Mouse (Mus musculus): ENCODE measurements around the gene Foxp1. TPM values are rescaled to one million over a fixed set of nuclear protein-coding genes. Genes with fewer than 3 reads are reported as not detected.

Foxp1 gene
- polyA plus RNA-seq, 1 experiment from 2014 or later, result 99.3 TPM

GRCm38 (mm10) chr6:99251222-99251621 is 271.3 kb downstream of the Foxp1 start:
- H3K36me3 ChIP-seq, result no peaks in the 10 kb centered on the region
- no peak overlapping the region for H3K4me3 ChIP-seq
- 76% methylated on average over 3 of the region's 3 CpGs for WGBS
- no peak for DNase-seq (ENCODE audit: low spot score)
- H3K27ac ChIP-seq, result peak overlapping the region; percentile 60
- H3K4me1 ChIP-seq, result peaks cover 21% of the 10 kb centered on the region
- no peaks in the 10 kb centered on the region for H3K9me3 ChIP-seq
- H3K27me3 ChIP-seq (ENCODE audit: insufficient read depth, poor library complexity, severe bottlenecking), result no peaks in the 10 kb centered on the region

GRCm38 (mm10) chr6:99249496-99250030 is 273.0 kb downstream of the Foxp1 start:
- Histone ChIP-seq H3K27ac (no peak overlapping the region), H3K4me3 (no peak overlapping the region), H3K9me3 (no peaks in the 10 kb centered on the region), H3K36me3 (no peaks in the 10 kb centered on the region), H3K4me1 (peaks cover 21% of the 10 kb centered on the region), H3K27me3 (ENCODE audit: insufficient read depth, poor library complexity, severe bottlenecking) (no peaks in the 10 kb centered on the region)
- DNase-seq (ENCODE audit: low spot score), result no peak
- WGBS, result 84% methylated on average over 5 of the region's 5 CpGs

- Histone ChIP-seq H3K4me1 (peaks cover 17% of the 10 kb centered on the region), H3K9me3 (no peaks in the 10 kb centered on the region), H3K27ac (no peak overlapping the region), H3K36me3 (no peaks in the 10 kb centered on the region), H3K4me3 (no peak overlapping the region), H3K27me3 (ENCODE audit: insufficient read depth, poor library complexity, severe bottlenecking) (no peaks in the 10 kb centered on the region)
- 85% methylated on average over 8 of the region's 8 CpGs for WGBS
- DNase-seq (ENCODE audit: low spot score), result no peak
These were observed 274.1 kb downstream of the Foxp1 start for GRCm38 (mm10) chr6:99248396-99248795.

- Histone ChIP-seq H3K4me3 (no peak overlapping the region), H3K4me1 (peaks cover 15% of the 10 kb centered on the region; the same call in 1 of the 2 replicates), H3K9me3 (no peaks in the 10 kb centered on the region), H3K27ac (no peak overlapping the region), H3K36me3 (no peaks in the 10 kb centered on the region), H3K27me3 (ENCODE audit: insufficient read depth, poor library complexity, severe bottlenecking) (no peaks in the 10 kb centered on the region)
- WGBS, result 89% methylated on average over 10 of the region's 10 CpGs
- DNase-seq (ENCODE audit: low spot score), result no peak
These were observed 280.7 kb downstream of the Foxp1 start for GRCm38 (mm10) chr6:99241625-99242395.

GRCm38 (mm10) chr6:99240764-99241163 is 281.8 kb downstream of the Foxp1 start:
- DNase-seq (ENCODE audit: low spot score), result no peak
- H3K4me3 ChIP-seq, result no peak overlapping the region
- H3K27me3 ChIP-seq (ENCODE audit: insufficient read depth, poor library complexity, severe bottlenecking), result no peaks in the 10 kb centered on the region
- H3K9me3 ChIP-seq, result no peaks in the 10 kb centered on the region
- no peaks in the 10 kb centered on the region for H3K36me3 ChIP-seq
- H3K4me1 ChIP-seq, result peaks cover 24% of the 10 kb centered on the region
- no peak overlapping the region for H3K27ac ChIP-seq

GRCm38 (mm10) chr6:99235588-99235987 is 286.9 kb downstream of the Foxp1 start:
- DNase-seq (ENCODE audit: low spot score), result no peak
- WGBS, result 65% methylated on average over 8 of the region's 8 CpGs
- Histone ChIP-seq H3K9me3 (no peaks in the 10 kb centered on the region), H3K4me1 (peaks cover 37% of the 10 kb centered on the region), H3K27ac (no peak overlapping the region), H3K4me3 (no peak overlapping the region), H3K27me3 (ENCODE audit: insufficient read depth, poor library complexity, severe bottlenecking) (no peaks in the 10 kb centered on the region), H3K36me3 (no peaks in the 10 kb centered on the region)

GRCm38 (mm10) chr6:99233411-99233810 is 289.1 kb downstream of the Foxp1 start:
- H3K4me3 ChIP-seq, result no peak overlapping the region
- DNase-seq (ENCODE audit: low spot score), result no peak
- H3K27ac ChIP-seq, result no peak overlapping the region
- H3K27me3 ChIP-seq (ENCODE audit: insufficient read depth, poor library complexity, severe bottlenecking), result no peaks in the 10 kb centered on the region
- 91% methylated on average over 10 of the region's 10 CpGs for WGBS
- H3K4me1 ChIP-seq, result peaks cover 31% of the 10 kb centered on the region
- H3K36me3 ChIP-seq, result 0 out of 2 replicates have a peak, but pooled peaks cover 10% of the 10 kb centered on the region
- no peaks in the 10 kb centered on the region for H3K9me3 ChIP-seq

- Histone ChIP-seq H3K4me1 (peaks cover 20% of the 10 kb centered on the region), H3K4me3 (no peak overlapping the region), H3K27me3 (ENCODE audit: insufficient read depth, poor library complexity, severe bottlenecking) (no peaks in the 10 kb centered on the region), H3K9me3 (no peaks in the 10 kb centered on the region), H3K36me3 (peaks cover 17% of the 10 kb centered on the region; the same call in 1 of the 2 replicates), H3K27ac (no peak overlapping the region)
- DNase-seq (ENCODE audit: low spot score), result no peak
- WGBS, result 91% methylated on average over 6 of the region's 6 CpGs
These were observed 294.1 kb downstream of the Foxp1 start for GRCm38 (mm10) chr6:99228336-99228870.

- WGBS, result 78% methylated on average over 5 of the region's 5 CpGs
- Histone ChIP-seq H3K9me3 (no peaks in the 10 kb centered on the region), H3K27me3 (ENCODE audit: insufficient read depth, poor library complexity, severe bottlenecking) (no peaks in the 10 kb centered on the region), H3K4me3 (no peak overlapping the region), H3K27ac (0 out of 2 replicates have a peak overlapping the region, but pooled peaks have one; percentile 29), H3K36me3 (0 out of 2 replicates have a peak, but pooled peaks cover 4% of the 10 kb centered on the region), H3K4me1 (peaks cover 19% of the 10 kb centered on the region)
- DNase-seq (ENCODE audit: low spot score), result no peak
These were observed 301.4 kb downstream of the Foxp1 start for GRCm38 (mm10) chr6:99221147-99221546.

- 0 out of 2 replicates have a peak, but pooled peaks cover 4% of the 10 kb centered on the region for H3K36me3 ChIP-seq
- H3K9me3 ChIP-seq, result no peaks in the 10 kb centered on the region
- 96% methylated on average over 3 of the region's 3 CpGs for WGBS
- no peak overlapping the region for H3K27ac ChIP-seq
- no peak overlapping the region for H3K4me3 ChIP-seq
- H3K4me1 ChIP-seq, result peaks cover 16% of the 10 kb centered on the region
- DNase-seq (ENCODE audit: low spot score), result no peak
- H3K27me3 ChIP-seq (ENCODE audit: insufficient read depth, poor library complexity, severe bottlenecking), result no peaks in the 10 kb centered on the region
These were observed 302.0 kb downstream of the Foxp1 start for GRCm38 (mm10) chr6:99220472-99220871.

GRCm38 (mm10) chr6:99217846-99218245 is 304.7 kb downstream of the Foxp1 start:
- Histone ChIP-seq H3K27me3 (ENCODE audit: insufficient read depth, poor library complexity, severe bottlenecking) (no peaks in the 10 kb centered on the region), H3K36me3 (peaks cover 19% of the 10 kb centered on the region), H3K4me1 (peaks cover 16% of the 10 kb centered on the region), H3K4me3 (no peak overlapping the region), H3K9me3 (no peaks in the 10 kb centered on the region), H3K27ac (no peak overlapping the region)
- DNase-seq (ENCODE audit: low spot score), result no peak
- 77% methylated on average over 2 of the region's 2 CpGs for WGBS

GRCm38 (mm10) chr6:99217155-99217554 is 305.4 kb downstream of the Foxp1 start:
- no peaks in the 10 kb centered on the region for H3K27me3 ChIP-seq (ENCODE audit: insufficient read depth, poor library complexity, severe bottlenecking)
- 84% methylated on average over 7 of the region's 7 CpGs for WGBS
- DNase-seq (ENCODE audit: low spot score), result no peak

GRCm38 (mm10) chr6:99212461-99212860 is 310.1 kb downstream of the Foxp1 start:
- no peaks in the 10 kb centered on the region for H3K9me3 ChIP-seq
- no peak overlapping the region for H3K27ac ChIP-seq
- DNase-seq (ENCODE audit: low spot score), result no peak
- 89% methylated on average over 4 of the region's 4 CpGs for WGBS
- no peaks in the 10 kb centered on the region for H3K27me3 ChIP-seq (ENCODE audit: insufficient read depth, poor library complexity, severe bottlenecking)
- H3K36me3 ChIP-seq, result peaks cover 24% of the 10 kb centered on the region
- H3K4me3 ChIP-seq, result no peak overlapping the region
- peaks cover 18% of the 10 kb centered on the region for H3K4me1 ChIP-seq

More at GRCm38 (mm10) chr6:99217155-99217554, 305.4 kb downstream of the Foxp1 start:
- H3K4me1 ChIP-seq, result peaks cover 18% of the 10 kb centered on the region
- H3K9me3 ChIP-seq, result no peaks in the 10 kb centered on the region
- H3K4me3 ChIP-seq, result no peak overlapping the region
- H3K27ac ChIP-seq, result no peak overlapping the region
- peaks cover 19% of the 10 kb centered on the region for H3K36me3 ChIP-seq
